Mouse (Mus musculus) CH12.LX (cell line): ENCODE results near the gene Ears2. TPM values are rescaled to one million over a fixed set of nuclear protein-coding genes. Genes with fewer than 3 reads are reported as not detected.

Experiments
- DNase-seq: peaks from one replicate; pipeline ENCODE4 v3.0.0-alpha.2; 2013; ENCODE audit errors: extremely low read depth
- H3K27ac ChIP-seq: 2 replicates; pipeline ENCODE4 v1.5.1; 2012; ENCODE audit warnings: low read depth, mild to moderate bottlenecking, control low read depth, moderate library complexity; ENCODE audit not compliant: insufficient read depth
- H3K27me3 ChIP-seq: replicated peaks from 2 replicates; pipeline ENCODE3; 2012; ENCODE audit warnings: inconsistent platforms
- H3K36me3 ChIP-seq, 2 experiments: replicated peaks in 1 of 2; 2 replicates each; pipeline versions ENCODE3 to v1.6.1; 2012; ENCODE audit warnings: inconsistent platforms in 1 of 2, low read length in 1 of 2, mild to moderate bottlenecking in 1 of 2, mixed read lengths in 1 of 2, moderate library complexity in 1 of 2; ENCODE audit not compliant: control insufficient read depth in 1 of 2, insufficient read depth in 1 of 2
- H3K4me1 ChIP-seq, 2 experiments: 2 replicates each; pipeline ENCODE4 v1.6.1; 2012; ENCODE audit warnings: inconsistent platforms in 1 of 2, moderate library complexity in 1 of 2; ENCODE audit not compliant: insufficient read depth in 2 of 2, control insufficient read depth in 1 of 2
- H3K4me2 ChIP-seq: 2 replicates; pipeline ENCODE4 v1.6.1; 2012; ENCODE audit warnings: low read depth, mild to moderate bottlenecking, control low read depth; ENCODE audit not compliant: poor library complexity, insufficient read depth, severe bottlenecking
- H3K4me3 ChIP-seq, 3 experiments: fragments of 150-350 bp in 1 of 3; sonication (generic) in 1 of 3; replicated peaks in 1 of 3; 2 replicates each; pipeline versions ENCODE3 to v1.5.1; 2011 to 2012; ENCODE audit warnings: low read depth in 2 of 3, low read length in 2 of 3, mild to moderate bottlenecking in 2 of 3, moderate library complexity in 2 of 3, control low read depth in 1 of 3, improper control_type of control experiment in 1 of 3, inconsistent platforms in 1 of 3, mixed read lengths in 1 of 3; ENCODE audit not compliant: poor library complexity in 1 of 3
- H3K79me2 ChIP-seq: replicated peaks from 2 replicates; pipeline ENCODE4 v1.6.1; 2012; ENCODE audit warnings: mild to moderate bottlenecking, moderate library complexity; ENCODE audit not compliant: control insufficient read depth, poor library complexity, insufficient read depth, severe bottlenecking; ENCODE audit errors: extremely low read depth
- H3K9ac ChIP-seq: 2 replicates; pipeline ENCODE4 v1.6.1; 2012; ENCODE audit warnings: low read depth, mild to moderate bottlenecking, control low read depth, moderate library complexity; ENCODE audit not compliant: insufficient read depth
- H3K9me3 ChIP-seq: replicated peaks from 2 replicates; pipeline ENCODE3; 2012; ENCODE audit warnings: low read length, inconsistent platforms, mixed read lengths
- BHLHE40 ChIP-seq: IDR thresholded peaks from 2 replicates; pipeline ENCODE4 v1.6.1; 2011; ENCODE audit warnings: mild to moderate bottlenecking, low read depth, low read length, improper control_type of control experiment
- CHD1 ChIP-seq: IDR thresholded peaks from 2 replicates; pipeline ENCODE4 v1.6.1; 2012; ENCODE audit warnings: low read depth, low read length, improper control_type of control experiment, inconsistent platforms
- CHD2 ChIP-seq: IDR thresholded peaks from 2 replicates; pipeline ENCODE4 v1.6.1; 2011; ENCODE audit warnings: low read length, improper control_type of control experiment
- EP300 ChIP-seq: IDR thresholded peaks from 2 replicates; pipeline ENCODE4 v1.6.1; 2011; ENCODE audit warnings: low read length, improper control_type of control experiment
- ETS1 ChIP-seq: conservative IDR thresholded peaks from 2 replicates; pipeline ENCODE4 v1.6.1; 2012; ENCODE audit warnings: low read depth, mild to moderate bottlenecking, inconsistent platforms, low read length, improper control_type of control experiment, moderate library complexity
- GABPA ChIP-seq: IDR thresholded peaks from 2 replicates; pipeline ENCODE4 v1.6.1; 2012; ENCODE audit warnings: low read depth, low read length, improper control_type of control experiment, inconsistent platforms; ENCODE audit not compliant: insufficient replicate concordance
- HCFC1 ChIP-seq: IDR thresholded peaks from 2 replicates; pipeline ENCODE4 v1.6.1; 2012; ENCODE audit warnings: low read depth, mild to moderate bottlenecking, inconsistent platforms, low read length, improper control_type of control experiment
- IRF4 ChIP-seq: IDR thresholded peaks from 2 replicates; pipeline ENCODE4 v1.6.1; 2014; ENCODE audit warnings: low read depth, mild to moderate bottlenecking, inconsistent platforms, low read length, improper control_type of control experiment
- JUN ChIP-seq: IDR thresholded peaks from 2 replicates; pipeline ENCODE4 v1.6.1; 2011; ENCODE audit warnings: low read depth, mild to moderate bottlenecking, low read length, improper control_type of control experiment, moderate library complexity; ENCODE audit not compliant: insufficient read depth
- JUND ChIP-seq: conservative IDR thresholded peaks from 2 replicates; pipeline ENCODE4 v1.6.1; 2011; ENCODE audit warnings: low read depth, low read length, improper control_type of control experiment
- KAT2A ChIP-seq: IDR thresholded peaks from 2 replicates; pipeline ENCODE4 v1.6.1; 2012; ENCODE audit warnings: low read length, improper control_type of control experiment, inconsistent platforms; ENCODE audit not compliant: insufficient replicate concordance
- MAFK ChIP-seq: IDR thresholded peaks from 2 replicates; pipeline ENCODE4 v1.6.1; 2011; ENCODE audit warnings: low read length, improper control_type of control experiment; ENCODE audit not compliant: insufficient replicate concordance
- MAX ChIP-seq: IDR thresholded peaks from 2 replicates; pipeline ENCODE4 v1.6.1; 2011; ENCODE audit warnings: low read length, improper control_type of control experiment
- MAZ ChIP-seq: IDR thresholded peaks from 2 replicates; pipeline ENCODE4 v1.6.1; 2012; ENCODE audit warnings: low read depth, mild to moderate bottlenecking, inconsistent platforms, low read length, improper control_type of control experiment, moderate library complexity
- MYC ChIP-seq: IDR thresholded peaks from 2 replicates; pipeline ENCODE4 v1.6.1; 2011; ENCODE audit warnings: low read depth, mild to moderate bottlenecking, improper control_type of control experiment, low read length
- NELFE ChIP-seq: IDR thresholded peaks from 2 replicates; pipeline ENCODE4 v1.6.1; 2011; ENCODE audit warnings: low read depth, low read length, improper control_type of control experiment
- NRF1 ChIP-seq: IDR thresholded peaks from 2 replicates; pipeline ENCODE4 v1.6.1; 2014; ENCODE audit warnings: low read depth, mild to moderate bottlenecking, inconsistent platforms, low read length, improper control_type of control experiment, moderate library complexity
- POLR2A ChIP-seq: IDR thresholded peaks from 2 replicates; pipeline ENCODE4 v1.6.1; 2011; ENCODE audit warnings: low read depth, mild to moderate bottlenecking, improper control_type of control experiment, low read length
- POLR2AphosphoS2 ChIP-seq: IDR thresholded peaks from 2 replicates; pipeline ENCODE4 v1.6.1; 2011; ENCODE audit warnings: low read depth, low read length, improper control_type of control experiment
- RAD21 ChIP-seq: IDR thresholded peaks from 2 replicates; pipeline ENCODE4 v1.6.1; 2011; ENCODE audit warnings: low read depth, mild to moderate bottlenecking, low read length, improper control_type of control experiment, moderate library complexity
- RCOR1 ChIP-seq: conservative IDR thresholded peaks from 2 replicates; pipeline ENCODE4 v1.6.1; 2012; ENCODE audit warnings: low read depth, mild to moderate bottlenecking, inconsistent platforms, low read length, improper control_type of control experiment
- SIN3A ChIP-seq: IDR thresholded peaks from 2 replicates; pipeline ENCODE4 v1.6.1; 2012; ENCODE audit warnings: low read length, improper control_type of control experiment, inconsistent platforms
- SMC3 ChIP-seq: IDR thresholded peaks from 2 replicates; pipeline ENCODE4 v1.6.1; 2011; ENCODE audit warnings: low read depth, low read length, improper control_type of control experiment
- TBP ChIP-seq: conservative IDR thresholded peaks from 2 replicates; pipeline ENCODE4 v1.6.1; 2011; ENCODE audit warnings: low read depth, low read length, improper control_type of control experiment
- TCF12 ChIP-seq: IDR thresholded peaks from 2 replicates; pipeline ENCODE4 v1.6.1; 2014; ENCODE audit warnings: low read depth, mild to moderate bottlenecking, inconsistent platforms, low read length, improper control_type of control experiment
- USF1 ChIP-seq: IDR thresholded peaks from 2 replicates; pipeline ENCODE4 v1.6.1; 2014; ENCODE audit warnings: low read depth, mild to moderate bottlenecking, inconsistent platforms, low read length, improper control_type of control experiment
- USF2 ChIP-seq: conservative IDR thresholded peaks from 2 replicates; pipeline ENCODE4 v1.6.1; 2011; ENCODE audit warnings: low read depth, low read length, improper control_type of control experiment
- ZC3H11A ChIP-seq: IDR thresholded peaks from 2 replicates; pipeline ENCODE4 v1.6.1; 2012; ENCODE audit warnings: low read depth, mild to moderate bottlenecking, inconsistent platforms, low read length, improper control_type of control experiment
- ZKSCAN1 ChIP-seq: IDR thresholded peaks from 2 replicates; pipeline ENCODE4 v1.6.1; 2012; ENCODE audit warnings: low read depth, inconsistent platforms, low read length, improper control_type of control experiment, borderline replicate concordance
- ZMIZ1 ChIP-seq: IDR thresholded peaks from 2 replicates; pipeline ENCODE4 v1.6.1; 2012; ENCODE audit warnings: low read depth, mild to moderate bottlenecking, inconsistent platforms, low read length, improper control_type of control experiment
- ZNF384 ChIP-seq: IDR thresholded peaks from 2 replicates; pipeline ENCODE4 v1.6.1; 2012; ENCODE audit warnings: low read depth, low read length, improper control_type of control experiment, inconsistent platforms
- dilution Hi-C: fragments of 300-500 bp; cut with MboI; formaldehyde crosslinking; loops from 2 replicates; pipeline ENCODE4 v1.14.3; 2020; ENCODE audit warnings: low sequenced_read_pairs; ENCODE audit not compliant: extremely low pct_unique_long_range_greater_than_20kb, extremely low pct_ligation_motif_present
- in situ Hi-C: fragments of 300-500 bp; cut with MboI; formaldehyde crosslinking; loops from 3 replicates; pipeline ENCODE4 v1.14.3; 2019; ENCODE audit warnings: low sequenced_read_pairs, low pct_ligation_motif_present, low pct_unique_long_range_greater_than_20kb, mixed read lengths
- polyA plus RNA-seq: library from polyadenylated mRNA; unstranded; fragments of >175 nt; gene quantifications from 2 replicates; pipeline ENCODE4 v1.2.1, GENCODE M21; 2012; ENCODE audit warnings: low read depth; ENCODE audit not compliant: insufficient read length
- total RNA-seq, 2 experiments: library from RNA; depleted of rRNA; stranded (reverse); fragments of 300-350 nt in 1 of 2; fragments of >200 nt in 1 of 2; gene quantifications; 2 replicates each; pipeline ENCODE4 v1.2.3; 2012 to 2014

Gene Ears2
- total and polyA plus RNA-seq, 3 experiments, result 11.7 to 14.3 (median 13.2) TPM

DNA sequence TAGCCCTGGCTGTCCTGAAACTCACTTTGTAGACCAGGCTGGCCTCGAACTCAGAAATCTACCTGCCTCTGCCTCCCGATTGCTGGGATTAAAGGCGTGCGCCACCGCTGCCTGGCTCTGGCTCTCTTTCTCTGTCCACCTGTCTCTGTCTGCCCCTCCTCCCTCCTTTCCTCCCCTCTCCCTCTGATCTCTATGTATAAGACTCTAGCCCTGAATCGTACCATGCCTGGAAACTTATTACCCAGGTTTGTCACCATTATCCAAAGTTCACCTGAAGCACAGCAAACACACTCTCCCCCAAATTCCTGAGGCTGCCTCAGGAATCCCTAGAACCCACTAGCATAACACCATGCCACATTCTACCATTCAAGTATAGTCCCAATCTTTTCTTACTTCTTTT is 41.1 kb upstream of the Ears2 start:
- dilution Hi-C loops (no loop called here), in situ Hi-C loops (no loop called here)
- H3K36me3 ChIP-seq, result peaks cover 32 to 62% of the 10 kb centered on the region in 2 experiments
- no peak for TF ChIP-seq EP300
- TF ChIP-seq MAX, result no peak
- TF ChIP-seq IRF4, result no peak
- no peak for TF ChIP-seq TBP
- no peak for TF ChIP-seq SMC3
- TF ChIP-seq JUN, result no peak
- no peak for TF ChIP-seq MAFK
- no peak for TF ChIP-seq HCFC1
- no peak for TF ChIP-seq ZNF384
- TF ChIP-seq NELFE, result no peak
- no peak for TF ChIP-seq ZKSCAN1
- no peak for TF ChIP-seq CHD1
- no peak for TF ChIP-seq ZMIZ1
- TF ChIP-seq, all 38 proteins: peak for 0
- Histone ChIP-seq H3K9me3 (no peaks in the 10 kb centered on the region), H3K9ac (no peak overlapping the region), H3K27me3 (no peaks in the 10 kb centered on the region), H3K4me3 (no peak overlapping the region), H3K4me1 (no peaks in the 10 kb centered on the region), H3K79me2 (no peaks in the 10 kb centered on the region), H3K27ac (no peak overlapping the region), H3K4me2 (no peak overlapping the region)
- DNase-seq, result no peak

DNA sequence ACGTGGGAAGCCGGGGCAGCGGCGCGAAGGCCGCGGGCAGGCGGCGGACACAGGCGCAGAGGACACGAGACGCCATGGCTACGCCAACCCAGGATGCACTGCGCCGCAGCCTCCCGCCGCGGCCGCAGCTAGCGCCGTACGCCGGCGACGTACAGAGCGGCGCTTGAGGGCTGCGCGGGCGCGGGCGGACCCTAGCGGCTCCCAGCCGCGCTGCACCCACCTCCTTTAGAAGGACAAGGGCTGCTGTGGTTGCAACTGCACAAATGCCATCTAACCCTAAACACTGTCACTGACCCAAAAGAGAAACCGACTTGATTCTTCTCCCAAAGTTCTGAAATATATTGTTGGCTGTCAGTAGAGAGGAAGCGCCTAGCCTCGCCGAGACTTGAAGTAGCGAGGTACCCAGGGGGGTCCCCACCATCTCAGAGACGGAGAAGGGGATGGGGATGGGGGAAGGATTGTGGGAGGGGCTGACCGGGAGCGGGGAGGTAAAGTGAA is 34.7 kb upstream of the Ears2 start, which contains the start of gene Ndufab1:
Ndufab1 (minus strand) TSS at position 140 of the 498 bp plus-strand sequence.
- Histone ChIP-seq H3K4me1 (peaks cover 2 to 17% of the 10 kb centered on the region in 2 experiments; a peak in 3 of 4 replicates), H3K4me2 (peak within 1 kb of the TSS; percentile 97), H3K79me2 (peaks cover 41% of the 10 kb centered on the region), H3K27me3 (no peaks in the 10 kb centered on the region), H3K4me3 (peak within 1 kb of the TSS; percentile 74 to 84 (median 77)), H3K36me3 (peaks cover 21 to 33% of the 10 kb centered on the region in 2 experiments), H3K27ac (peak within 1 kb of the TSS; percentile 33; the same call in 1 of the 2 replicates), H3K9me3 (no peaks in the 10 kb centered on the region), H3K9ac (peak within 1 kb of the TSS; percentile 88)
- DNase-seq, result peak; percentile 86
- in situ Hi-C loops (no loop called here), dilution Hi-C loops (no loop called here)
- TF ChIP-seq POLR2AphosphoS2, result no peak
- TF ChIP-seq GABPA, result peak; percentile 83; the same call in 1 of the 2 replicates
- TF ChIP-seq ZC3H11A, result no peak
- TF ChIP-seq BHLHE40, result 0 out of 2 replicates have a peak, but pooled peaks have one; percentile 5
- 0 out of 2 replicates have a peak, but pooled peaks have one; percentile 70 for TF ChIP-seq MAZ
- TF ChIP-seq USF2, result no peak
- 0 out of 2 replicates have a peak, but pooled peaks have one; percentile 42 for TF ChIP-seq MYC
- TF ChIP-seq SMC3, result no peak
- no peak for TF ChIP-seq JUND
- TF ChIP-seq IRF4, result no peak
- peak; percentile 83 for TF ChIP-seq HCFC1
- TF ChIP-seq RCOR1, result no peak
- no peak for TF ChIP-seq EP300
- TF ChIP-seq ZKSCAN1, result no peak
- TF ChIP-seq CHD2, result no peak
- peak; percentile 77 for TF ChIP-seq NRF1
- TF ChIP-seq NELFE, result peak; percentile 61; the same call in 1 of the 2 replicates
- TF ChIP-seq TCF12, result peak; percentile 90
- TF ChIP-seq SIN3A, result peak; percentile 66; the same call in 1 of the 2 replicates
- TF ChIP-seq CHD1, result no peak
- peak; percentile 76 for TF ChIP-seq POLR2A
- no peak for TF ChIP-seq ETS1
- TF ChIP-seq KAT2A, result peak; percentile 83; the same call in 1 of the 2 replicates
- TF ChIP-seq TBP, result peak; percentile 44; the same call in 1 of the 2 replicates
- peak; percentile 23 for TF ChIP-seq RAD21
- TF ChIP-seq JUN, result no peak
- no peak for TF ChIP-seq USF1
